Mouse (Mus musculus): ENCODE measurements at regions not wholly inside any gene's neighbourhood (a gene's known extent, or its start where the extent isn't known, plus 50 kb on each side); places are given as distances from the start of the nearest gene placed in this dataset.

GRCm38 (mm10) chr1:189156906-189157305, 149.3 kb upstream of the Kctd3 start:
- Histone ChIP-seq H3K9ac (ENCODE audit: low read length) (no peak overlapping the region), H3K4me2 (ENCODE audit: low read length) (no peak overlapping the region), H3K27me3 (ENCODE audit: control insufficient read depth, insufficient read depth, low read length) (no peaks in the 10 kb centered on the region), H3K27ac (replicated peaks in 1 of 2; ENCODE audit: control insufficient read depth in 1 of 2, insufficient read depth in 1 of 2, low read depth in 2 of 2, low read length in 2 of 2) (no peak overlapping the region), H3K4me1 (ENCODE audit: control insufficient read depth in 2 of 2, insufficient read depth in 2 of 2, low read length in 2 of 2) (peaks cover 0 to 4% of the 10 kb centered on the region in 2 experiments; a peak in 1 of 4 replicates), H3K9me3 (ENCODE audit: control insufficient read depth, low read length) (no peaks in the 10 kb centered on the region), H3K36me3 (ENCODE audit: control insufficient read depth, insufficient read depth, low read length) (no peaks in the 10 kb centered on the region), H3K4me3 (ENCODE audit: control insufficient read depth in 1 of 2, insufficient read depth in 1 of 2, low read depth in 1 of 2, low read length in 2 of 2) (no peak overlapping the region)
- 78% methylated on average over 2 of the region's 2 CpGs for WGBS
- no peak for ATAC-seq (ENCODE audit: insufficient number of reproducible peaks, insufficient read depth, low FRiP score, low read depth)

- no peak for ATAC-seq (ENCODE audit: insufficient number of reproducible peaks, insufficient read depth, low FRiP score, low read depth)
- H3K4me3 ChIP-seq (ENCODE audit: control insufficient read depth in 1 of 2, insufficient read depth in 1 of 2, low read depth in 1 of 2, low read length in 2 of 2) = no peak overlapping the region
- no peaks in the 10 kb centered on the region for H3K36me3 ChIP-seq (ENCODE audit: control insufficient read depth, insufficient read depth, low read length)
- no peak overlapping the region for H3K9ac ChIP-seq (ENCODE audit: low read length)
- no peak overlapping the region for H3K4me2 ChIP-seq (ENCODE audit: low read length)
- H3K27ac ChIP-seq (replicated peaks in 1 of 2; ENCODE audit: control insufficient read depth in 1 of 2, insufficient read depth in 1 of 2, low read depth in 2 of 2, low read length in 2 of 2) = no peak overlapping the region
- peaks cover 0 to 4% of the 10 kb centered on the region in 2 experiments; a peak in 1 of 4 replicates for H3K4me1 ChIP-seq (ENCODE audit: control insufficient read depth in 2 of 2, insufficient read depth in 2 of 2, low read length in 2 of 2)
- H3K9me3 ChIP-seq (ENCODE audit: control insufficient read depth, low read length) = no peaks in the 10 kb centered on the region
- WGBS = 84% methylated on average over 2 of the region's 2 CpGs
- no peaks in the 10 kb centered on the region for H3K27me3 ChIP-seq (ENCODE audit: control insufficient read depth, insufficient read depth, low read length)
Observed at GRCm38 (mm10) chr1:189154376-189154775, 146.7 kb upstream of the Kctd3 start.

GRCm38 (mm10) chr1:189153150-189153549, 145.5 kb upstream of the Kctd3 start:
- Histone ChIP-seq H3K4me1 (ENCODE audit: control insufficient read depth in 2 of 2, insufficient read depth in 2 of 2, low read length in 2 of 2) (peaks cover 0 to 4% of the 10 kb centered on the region in 2 experiments; a peak in 1 of 4 replicates), H3K27me3 (ENCODE audit: control insufficient read depth, insufficient read depth, low read length) (no peaks in the 10 kb centered on the region), H3K4me2 (ENCODE audit: low read length) (no peak overlapping the region), H3K27ac (replicated peaks in 1 of 2; ENCODE audit: control insufficient read depth in 1 of 2, insufficient read depth in 1 of 2, low read depth in 2 of 2, low read length in 2 of 2) (no peak overlapping the region), H3K36me3 (ENCODE audit: control insufficient read depth, insufficient read depth, low read length) (no peaks in the 10 kb centered on the region), H3K9me3 (ENCODE audit: control insufficient read depth, low read length) (no peaks in the 10 kb centered on the region), H3K4me3 (ENCODE audit: control insufficient read depth in 1 of 2, insufficient read depth in 1 of 2, low read depth in 1 of 2, low read length in 2 of 2) (no peak overlapping the region), H3K9ac (ENCODE audit: low read length) (no peak overlapping the region)
- no peak for ATAC-seq (ENCODE audit: insufficient number of reproducible peaks, insufficient read depth, low FRiP score, low read depth)
- WGBS = 88% methylated on average over 10 of the region's 10 CpGs

GRCm38 (mm10) chr1:189142982-189143451, 135.4 kb upstream of the Kctd3 start:
- Histone ChIP-seq H3K27me3 (ENCODE audit: control insufficient read depth, insufficient read depth, low read length) (no peaks in the 10 kb centered on the region), H3K4me2 (ENCODE audit: low read length) (no peak overlapping the region), H3K4me3 (ENCODE audit: control insufficient read depth in 1 of 2, insufficient read depth in 1 of 2, low read depth in 1 of 2, low read length in 2 of 2) (no peak overlapping the region), H3K9me3 (ENCODE audit: control insufficient read depth, low read length) (no peaks in the 10 kb centered on the region), H3K27ac (replicated peaks in 1 of 2; ENCODE audit: control insufficient read depth in 1 of 2, insufficient read depth in 1 of 2, low read depth in 2 of 2, low read length in 2 of 2) (no peak overlapping the region), H3K36me3 (ENCODE audit: control insufficient read depth, insufficient read depth, low read length) (no peaks in the 10 kb centered on the region), H3K4me1 (ENCODE audit: control insufficient read depth in 2 of 2, insufficient read depth in 2 of 2, low read length in 2 of 2) (no peaks in the 10 kb centered on the region), H3K9ac (ENCODE audit: low read length) (no peak overlapping the region)
- ATAC-seq (ENCODE audit: insufficient number of reproducible peaks, insufficient read depth, low FRiP score, low read depth) = no peak
- 75% methylated on average over 9 of the region's 9 CpGs for WGBS

GRCm38 (mm10) chr1:189142551-189142950, 134.9 kb upstream of the Kctd3 start:
- no peak overlapping the region for H3K27ac ChIP-seq (replicated peaks in 1 of 2; ENCODE audit: control insufficient read depth in 1 of 2, insufficient read depth in 1 of 2, low read depth in 2 of 2, low read length in 2 of 2)
- no peaks in the 10 kb centered on the region for H3K27me3 ChIP-seq (ENCODE audit: control insufficient read depth, insufficient read depth, low read length)
- H3K9me3 ChIP-seq (ENCODE audit: control insufficient read depth, low read length) = no peaks in the 10 kb centered on the region
- no peak overlapping the region for H3K4me3 ChIP-seq (ENCODE audit: control insufficient read depth in 1 of 2, insufficient read depth in 1 of 2, low read depth in 1 of 2, low read length in 2 of 2)
- H3K4me2 ChIP-seq (ENCODE audit: low read length) = no peak overlapping the region
- 66% methylated on average over 7 of the region's 7 CpGs for WGBS
- H3K4me1 ChIP-seq (ENCODE audit: control insufficient read depth in 2 of 2, insufficient read depth in 2 of 2, low read length in 2 of 2) = no peaks in the 10 kb centered on the region
- no peaks in the 10 kb centered on the region for H3K36me3 ChIP-seq (ENCODE audit: control insufficient read depth, insufficient read depth, low read length)
- no peak for ATAC-seq (ENCODE audit: insufficient number of reproducible peaks, insufficient read depth, low FRiP score, low read depth)
- H3K9ac ChIP-seq (ENCODE audit: low read length) = no peak overlapping the region

GRCm38 (mm10) chr1:189141694-189142093, 134.1 kb upstream of the Kctd3 start:
- no peak for ATAC-seq (ENCODE audit: insufficient number of reproducible peaks, insufficient read depth, low FRiP score, low read depth)
- no peak overlapping the region for H3K27ac ChIP-seq (replicated peaks in 1 of 2; ENCODE audit: control insufficient read depth in 1 of 2, insufficient read depth in 1 of 2, low read depth in 2 of 2, low read length in 2 of 2)
- H3K4me1 ChIP-seq (ENCODE audit: control insufficient read depth in 2 of 2, insufficient read depth in 2 of 2, low read length in 2 of 2) = no peaks in the 10 kb centered on the region
- no peak overlapping the region for H3K4me2 ChIP-seq (ENCODE audit: low read length)
- H3K9me3 ChIP-seq (ENCODE audit: control insufficient read depth, low read length) = no peaks in the 10 kb centered on the region
- no peaks in the 10 kb centered on the region for H3K27me3 ChIP-seq (ENCODE audit: control insufficient read depth, insufficient read depth, low read length)
- 91% methylated on average over 9 of the region's 9 CpGs for WGBS
- no peaks in the 10 kb centered on the region for H3K36me3 ChIP-seq (ENCODE audit: control insufficient read depth, insufficient read depth, low read length)
- H3K4me3 ChIP-seq (ENCODE audit: control insufficient read depth in 1 of 2, insufficient read depth in 1 of 2, low read depth in 1 of 2, low read length in 2 of 2) = no peak overlapping the region
- no peak overlapping the region for H3K9ac ChIP-seq (ENCODE audit: low read length)

GRCm38 (mm10) chr1:189136731-189137385, 129.2 kb upstream of the Kctd3 start:
- Histone ChIP-seq H3K9ac (ENCODE audit: low read length) (no peak overlapping the region), H3K4me3 (ENCODE audit: control insufficient read depth in 1 of 2, insufficient read depth in 1 of 2, low read depth in 1 of 2, low read length in 2 of 2) (no peak overlapping the region), H3K27ac (replicated peaks in 1 of 2; ENCODE audit: control insufficient read depth in 1 of 2, insufficient read depth in 1 of 2, low read depth in 2 of 2, low read length in 2 of 2) (no peak overlapping the region), H3K4me1 (ENCODE audit: control insufficient read depth in 2 of 2, insufficient read depth in 2 of 2, low read length in 2 of 2) (no peaks in the 10 kb centered on the region; a peak in 1 of 4 replicates), H3K4me2 (ENCODE audit: low read length) (no peak overlapping the region), H3K36me3 (ENCODE audit: control insufficient read depth, insufficient read depth, low read length) (no peaks in the 10 kb centered on the region), H3K9me3 (ENCODE audit: control insufficient read depth, low read length) (no peaks in the 10 kb centered on the region), H3K27me3 (ENCODE audit: control insufficient read depth, insufficient read depth, low read length) (no peaks in the 10 kb centered on the region)
- ATAC-seq (ENCODE audit: insufficient number of reproducible peaks, insufficient read depth, low FRiP score, low read depth) = no peak
- WGBS = 76% methylated on average over 7 of the region's 7 CpGs

- no peak for ATAC-seq (ENCODE audit: insufficient number of reproducible peaks, insufficient read depth, low FRiP score, low read depth)
- H3K4me3 ChIP-seq (ENCODE audit: control insufficient read depth in 1 of 2, insufficient read depth in 1 of 2, low read depth in 1 of 2, low read length in 2 of 2) = no peak overlapping the region
- 69% methylated on average over 4 of the region's 4 CpGs for WGBS
Observed at GRCm38 (mm10) chr1:189135826-189136225, 128.2 kb upstream of the Kctd3 start.

More at GRCm38 (mm10) chr1:189135826-189136225, 128.2 kb upstream of the Kctd3 start:
- no peak overlapping the region for H3K27ac ChIP-seq (replicated peaks in 1 of 2; ENCODE audit: control insufficient read depth in 1 of 2, insufficient read depth in 1 of 2, low read depth in 2 of 2, low read length in 2 of 2)
- H3K27me3 ChIP-seq (ENCODE audit: control insufficient read depth, insufficient read depth, low read length) = no peaks in the 10 kb centered on the region
- no peak overlapping the region for H3K9ac ChIP-seq (ENCODE audit: low read length)
- H3K9me3 ChIP-seq (ENCODE audit: control insufficient read depth, low read length) = no peaks in the 10 kb centered on the region
- no peaks in the 10 kb centered on the region; a peak in 1 of 4 replicates for H3K4me1 ChIP-seq (ENCODE audit: control insufficient read depth in 2 of 2, insufficient read depth in 2 of 2, low read length in 2 of 2)
- no peak overlapping the region for H3K4me2 ChIP-seq (ENCODE audit: low read length)
- H3K36me3 ChIP-seq (ENCODE audit: control insufficient read depth, insufficient read depth, low read length) = no peaks in the 10 kb centered on the region

All from heart, embryonic 14.5 days (tissue).